Mouse (Mus musculus): ENCODE measurements around the gene 2610507B11Rik. TPM values are rescaled to one million over a fixed set of nuclear protein-coding genes. Genes with fewer than 3 reads are reported as not detected.
"Not testable (repeated sequence)": the region's sequence is repeated elsewhere in the genome, so short reads cannot be mapped to it uniquely, and the experiment has no call there.

Gene 2610507B11Rik
- polyA plus RNA-seq, 1 experiment from 2014 or later = 67.1 TPM

- H3K27me3 ChIP-seq (ENCODE audit: control insufficient read depth, insufficient read depth, low read length); H3K9ac ChIP-seq (ENCODE audit: low read length); H3K4me3 ChIP-seq (ENCODE audit: low read length); H3K27ac ChIP-seq (ENCODE audit: low read length); ATAC-seq (replicated peaks; ENCODE audit: extremely low read depth, insufficient read depth, low FRiP score); H3K4me1 ChIP-seq (ENCODE audit: control insufficient read depth, insufficient read depth, low read length); H3K9me3 ChIP-seq (replicated peaks; ENCODE audit: control insufficient read depth, low read length); H3K4me2 ChIP-seq (ENCODE audit: low read depth, low read length): not testable (repeated sequence)
- peaks cover 83% of the 10 kb centered on the region for H3K36me3 ChIP-seq (ENCODE audit: control insufficient read depth, insufficient read depth)
- WGBS = 93% methylated on average over 4 of the region's 4 CpGs
Observed at GRCm38 (mm10) chr11:78276169-78276568, 14.6 kb downstream of the 2610507B11Rik start.

GRCm38 (mm10) chr11:78278853-78279252 lies 17.3 kb downstream of the 2610507B11Rik start:
- H3K9ac ChIP-seq (ENCODE audit: low read length) = no peak overlapping the region
- no peak overlapping the region for H3K4me3 ChIP-seq (ENCODE audit: low read length)
- ATAC-seq (replicated peaks; ENCODE audit: extremely low read depth, insufficient read depth, low FRiP score) = no peak; the same call in 1 of the 2 replicates
- no peaks in the 10 kb centered on the region for H3K27me3 ChIP-seq (ENCODE audit: control insufficient read depth, insufficient read depth, low read length)
- H3K4me1 ChIP-seq (ENCODE audit: control insufficient read depth, insufficient read depth, low read length) = no peaks in the 10 kb centered on the region
- H3K36me3 ChIP-seq (ENCODE audit: control insufficient read depth, insufficient read depth) = peaks cover 73% of the 10 kb centered on the region
- 77% methylated on average over 7 of the region's 7 CpGs for WGBS
- H3K9me3 ChIP-seq (replicated peaks; ENCODE audit: control insufficient read depth, low read length) = no peaks in the 10 kb centered on the region
- no peak overlapping the region for H3K4me2 ChIP-seq (ENCODE audit: low read depth, low read length)
- no peak overlapping the region for H3K27ac ChIP-seq (ENCODE audit: low read length)

GRCm38 (mm10) chr11:78279586-78279985 lies 18.0 kb downstream of the 2610507B11Rik start:
- no peak overlapping the region for H3K9ac ChIP-seq (ENCODE audit: low read length)

GRCm38 (mm10) chr11:78289146-78289763 lies 27.7 kb downstream of the 2610507B11Rik start:
- no peak for ATAC-seq (replicated peaks; ENCODE audit: extremely low read depth, insufficient read depth, low FRiP score)
- no peaks in the 10 kb centered on the region for H3K27me3 ChIP-seq (ENCODE audit: control insufficient read depth, insufficient read depth, low read length)
- no peak overlapping the region for H3K9ac ChIP-seq (ENCODE audit: low read length)
- no peak overlapping the region for H3K4me3 ChIP-seq (ENCODE audit: low read length)
- no peaks in the 10 kb centered on the region for H3K4me1 ChIP-seq (ENCODE audit: control insufficient read depth, insufficient read depth, low read length)
- 87% methylated on average over 7 of the region's 7 CpGs for WGBS
- no peaks in the 10 kb centered on the region for H3K9me3 ChIP-seq (replicated peaks; ENCODE audit: control insufficient read depth, low read length)
- no peak overlapping the region for H3K4me2 ChIP-seq (ENCODE audit: low read depth, low read length)
- no peak overlapping the region for H3K27ac ChIP-seq (ENCODE audit: low read length)
- peaks cover 58% of the 10 kb centered on the region for H3K36me3 ChIP-seq (ENCODE audit: control insufficient read depth, insufficient read depth)

More at GRCm38 (mm10) chr11:78279586-78279985, 18.0 kb downstream of the 2610507B11Rik start:
- no peak for ATAC-seq (replicated peaks; ENCODE audit: extremely low read depth, insufficient read depth, low FRiP score)
- 87% methylated on average over 4 of the region's 4 CpGs for WGBS
- H3K4me2 ChIP-seq (ENCODE audit: low read depth, low read length) = no peak overlapping the region
- H3K36me3 ChIP-seq (ENCODE audit: control insufficient read depth, insufficient read depth) = peaks cover 74% of the 10 kb centered on the region
- no peak overlapping the region for H3K4me3 ChIP-seq (ENCODE audit: low read length)
- H3K27ac ChIP-seq (ENCODE audit: low read length) = no peak overlapping the region
- H3K27me3 ChIP-seq (ENCODE audit: control insufficient read depth, insufficient read depth, low read length) = no peaks in the 10 kb centered on the region
- H3K4me1 ChIP-seq (ENCODE audit: control insufficient read depth, insufficient read depth, low read length) = no peaks in the 10 kb centered on the region
- no peaks in the 10 kb centered on the region for H3K9me3 ChIP-seq (replicated peaks; ENCODE audit: control insufficient read depth, low read length)

- Histone ChIP-seq H3K4me2 (ENCODE audit: low read depth, low read length) (no peak within 1 kb of the TSS), H3K36me3 (ENCODE audit: control insufficient read depth, insufficient read depth) (peaks cover 44% of the 10 kb centered on the region), H3K27me3 (ENCODE audit: control insufficient read depth, insufficient read depth, low read length) (no peaks in the 10 kb centered on the region), H3K27ac (ENCODE audit: low read length) (no peak within 1 kb of the TSS), H3K9ac (ENCODE audit: low read length) (no peak within 1 kb of the TSS), H3K4me3 (ENCODE audit: low read length) (no peak within 1 kb of the TSS), H3K4me1 (ENCODE audit: control insufficient read depth, insufficient read depth, low read length) (no peaks in the 10 kb centered on the region), H3K9me3 (replicated peaks; ENCODE audit: control insufficient read depth, low read length) (no peaks in the 10 kb centered on the region)
- ATAC-seq (replicated peaks; ENCODE audit: extremely low read depth, insufficient read depth, low FRiP score) = no peak
- WGBS = 88% methylated on average over 4 of the region's 4 CpGs
Observed at GRCm38 (mm10) chr11:78290654-78291053, 29.1 kb downstream of the 2610507B11Rik start, which contains the start of gene BC030499. Gene BC030499, plus strand, starts transcription at chr11:78290841.

GRCm38 (mm10) chr11:78294585-78294984 lies 33.0 kb downstream of the 2610507B11Rik start:
- no peak overlapping the region for H3K4me2 ChIP-seq (ENCODE audit: low read depth, low read length)
- no peak overlapping the region for H3K4me3 ChIP-seq (ENCODE audit: low read length)
- H3K27ac ChIP-seq (ENCODE audit: low read length) = no peak overlapping the region
- WGBS = 90% methylated on average over 6 of the region's 6 CpGs
- H3K9ac ChIP-seq (ENCODE audit: low read length) = no peak overlapping the region
- ATAC-seq (replicated peaks; ENCODE audit: extremely low read depth, insufficient read depth, low FRiP score) = no peak
- no peaks in the 10 kb centered on the region for H3K4me1 ChIP-seq (ENCODE audit: control insufficient read depth, insufficient read depth, low read length)
- peaks cover 12% of the 10 kb centered on the region; the same call in 1 of the 2 replicates for H3K36me3 ChIP-seq (ENCODE audit: control insufficient read depth, insufficient read depth)
- H3K9me3 ChIP-seq (replicated peaks; ENCODE audit: control insufficient read depth, low read length) = no peaks in the 10 kb centered on the region
- no peaks in the 10 kb centered on the region for H3K27me3 ChIP-seq (ENCODE audit: control insufficient read depth, insufficient read depth, low read length)

DNA sequence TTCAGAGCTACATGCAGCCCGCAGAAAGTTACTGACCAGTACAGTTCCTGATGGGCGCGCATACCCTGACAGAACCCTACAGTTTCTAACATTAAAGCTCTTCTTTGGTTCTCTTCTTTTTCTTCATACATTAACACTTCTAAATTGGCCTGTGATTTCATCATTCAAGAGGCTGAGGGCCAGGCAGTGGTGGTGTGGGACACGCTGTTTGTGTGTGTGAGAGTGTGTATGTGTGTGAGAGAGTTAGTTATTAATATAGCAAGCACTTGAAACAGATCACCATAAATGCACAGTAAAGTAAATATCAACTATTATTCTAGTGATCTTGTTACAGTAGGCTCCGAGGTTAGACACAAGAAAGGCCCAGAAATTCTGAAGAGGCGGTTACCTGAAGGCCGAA lies 39.4 kb downstream of the 2610507B11Rik start:
- H3K27ac ChIP-seq (ENCODE audit: low read length) = peak overlapping the region; percentile 63
- 60% methylated on average over 7 of the region's 7 CpGs for WGBS
- 0 out of 2 replicates have a peak, but pooled peaks have one; percentile 19 for ATAC-seq (replicated peaks; ENCODE audit: extremely low read depth, insufficient read depth, low FRiP score)

GRCm38 (mm10) chr11:78301357-78302084 lies 40.0 kb downstream of the 2610507B11Rik start, which contains the start of gene Spag5:
Gene Spag5, plus strand, starts transcription at chr11:78301529.
- peaks cover 11% of the 10 kb centered on the region; the same call in 1 of the 2 replicates for H3K4me1 ChIP-seq (ENCODE audit: control insufficient read depth, insufficient read depth, low read length)
- peaks cover 15% of the 10 kb centered on the region for H3K36me3 ChIP-seq (ENCODE audit: control insufficient read depth, insufficient read depth)
- peak; percentile 99 for ATAC-seq (replicated peaks; ENCODE audit: extremely low read depth, insufficient read depth, low FRiP score)
- peak within 1 kb of the TSS; percentile 86 for H3K4me3 ChIP-seq (ENCODE audit: low read length)
- WGBS = 0% methylated on average over 49 of the region's 49 CpGs
- H3K9ac ChIP-seq (ENCODE audit: low read length) = peak within 1 kb of the TSS; percentile 84
- H3K4me2 ChIP-seq (ENCODE audit: low read depth, low read length) = peak within 1 kb of the TSS; percentile 86
- H3K27me3 ChIP-seq (ENCODE audit: control insufficient read depth, insufficient read depth, low read length) = no peaks in the 10 kb centered on the region
- peak within 1 kb of the TSS; percentile 73 for H3K27ac ChIP-seq (ENCODE audit: low read length)
- no peaks in the 10 kb centered on the region for H3K9me3 ChIP-seq (replicated peaks; ENCODE audit: control insufficient read depth, low read length)

More for the DNA sequence above, 39.4 kb downstream of the 2610507B11Rik start:
- H3K4me1 ChIP-seq (ENCODE audit: control insufficient read depth, insufficient read depth, low read length) = 0 out of 2 replicates have a peak, but pooled peaks cover 11% of the 10 kb centered on the region
- H3K36me3 ChIP-seq (ENCODE audit: control insufficient read depth, insufficient read depth) = peaks cover 14% of the 10 kb centered on the region
- no peaks in the 10 kb centered on the region for H3K9me3 ChIP-seq (replicated peaks; ENCODE audit: control insufficient read depth, low read length)
- peak overlapping the region; percentile 84 for H3K9ac ChIP-seq (ENCODE audit: low read length)
- no peaks in the 10 kb centered on the region for H3K27me3 ChIP-seq (ENCODE audit: control insufficient read depth, insufficient read depth, low read length)
- peak overlapping the region; percentile 86 for H3K4me2 ChIP-seq (ENCODE audit: low read depth, low read length)
- peak overlapping the region; percentile 86 for H3K4me3 ChIP-seq (ENCODE audit: low read length)

GRCm38 (mm10) chr11:78305272-78305671 lies 43.7 kb downstream of the 2610507B11Rik start:
- H3K36me3 ChIP-seq (ENCODE audit: control insufficient read depth, insufficient read depth) = peaks cover 28% of the 10 kb centered on the region
- WGBS = 83% methylated on average over 4 of the region's 4 CpGs

More at GRCm38 (mm10) chr11:78305272-78305671, 43.7 kb downstream of the 2610507B11Rik start:
- no peak overlapping the region for H3K9ac ChIP-seq (ENCODE audit: low read length)
- no peaks in the 10 kb centered on the region for H3K27me3 ChIP-seq (ENCODE audit: control insufficient read depth, insufficient read depth, low read length)
- H3K9me3 ChIP-seq (replicated peaks; ENCODE audit: control insufficient read depth, low read length) = no peaks in the 10 kb centered on the region
- no peak for ATAC-seq (replicated peaks; ENCODE audit: extremely low read depth, insufficient read depth, low FRiP score)
- no peak overlapping the region for H3K4me2 ChIP-seq (ENCODE audit: low read depth, low read length)
- no peak overlapping the region for H3K4me3 ChIP-seq (ENCODE audit: low read length)
- H3K4me1 ChIP-seq (ENCODE audit: control insufficient read depth, insufficient read depth, low read length) = peaks cover 11% of the 10 kb centered on the region; the same call in 1 of the 2 replicates
- H3K27ac ChIP-seq (ENCODE audit: low read length) = no peak overlapping the region
